ENCODE assay signal across 11 mouse cellular contexts in the genomic region with DNA sequence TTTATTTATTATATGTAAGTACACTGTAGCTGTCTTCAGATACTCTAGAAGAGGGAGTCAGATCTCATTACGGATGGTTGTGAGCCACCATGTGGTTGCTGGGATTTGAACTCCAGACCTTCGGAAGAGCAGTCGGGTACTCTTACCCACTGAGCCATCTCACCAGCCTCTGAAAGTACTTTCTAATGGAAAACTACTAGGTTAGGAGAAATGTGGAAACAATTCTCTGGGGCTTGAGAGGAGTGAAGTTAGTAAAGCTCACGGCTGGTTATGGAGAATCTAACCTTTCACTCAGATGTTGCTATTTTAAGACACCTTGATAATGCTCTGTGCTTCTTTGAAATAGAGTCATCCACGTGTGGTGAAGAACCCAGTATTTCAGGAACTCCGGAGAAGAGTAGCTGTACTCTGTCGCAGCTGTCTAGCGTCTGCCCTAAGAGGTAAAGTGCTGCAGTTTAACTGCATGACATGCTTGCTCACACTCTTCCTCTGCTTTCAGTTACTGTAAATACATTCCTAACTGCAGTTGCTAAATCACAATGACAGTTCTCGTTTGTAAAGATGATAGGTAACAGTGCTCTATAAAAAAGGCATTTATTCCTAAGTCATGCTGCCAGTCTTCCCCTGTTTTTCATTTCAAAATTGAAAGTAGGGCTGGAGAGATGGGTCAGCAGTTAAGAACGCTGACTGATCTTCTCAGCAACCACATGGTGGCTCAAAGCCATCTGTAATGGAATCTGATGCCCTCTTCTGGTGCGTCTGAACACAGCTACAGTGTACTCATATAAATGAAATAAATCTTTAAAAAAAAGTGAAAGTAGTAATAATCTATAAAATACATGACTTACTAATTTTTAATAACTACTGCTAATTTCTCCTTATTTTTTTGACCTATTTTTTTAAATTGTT. TPM values are rescaled to one million over a fixed set of nuclear protein-coding genes. Genes with fewer than 3 reads are reported as not detected.
DNase-seq lines count a peak whose midpoint lies in the region; ATAC-seq lines count a peak whose summit lies in the region.
"Had no signal": no experiment of that assay in that cellular context is flagged by ENCODE, and none has a peak within 500 bp of the region (broad histone marks: within the 10 kb centered on the region; RNA-seq: fewer than 3 reads in every experiment).

No protein-coding gene starts in this region.

- peaks cover 8% of the 10 kb centered on the region for H3K4me1 ChIP-seq in heart, embryonic 10.5 days
- no peaks in the 10 kb centered on the region for H3K4me1 ChIP-seq in midbrain, embryonic 14.5 days (ENCODE audit: control insufficient read depth, insufficient read depth, low read length)
- H3K4me1 ChIP-seq in midbrain, embryonic 11.5 days (ENCODE audit: control insufficient read depth, insufficient read depth, low read length) = no peaks in the 10 kb centered on the region
- no peaks in the 10 kb centered on the region for H3K4me1 ChIP-seq in hindbrain, embryonic 12.5 days
- H3K4me1 ChIP-seq: embryonic facial prominence, embryonic 13.5 days had no signal

- WGBS in heart, embryonic 10.5 days = 57% methylated on average over 11 of the region's 11 CpGs
- 88% methylated on average over 11 of the region's 11 CpGs for WGBS in midbrain, embryonic 14.5 days
- WGBS in midbrain, embryonic 11.5 days = 88% methylated on average over 11 of the region's 11 CpGs
- WGBS in hindbrain, embryonic 12.5 days = 84% methylated on average over 11 of the region's 11 CpGs

- H3K27ac ChIP-seq in heart, embryonic 10.5 days = peak overlapping the region; percentile 74; the same call in 1 of the 2 replicates
- H3K27ac ChIP-seq in midbrain, embryonic 14.5 days (replicated peaks; ENCODE audit: low read depth, low read length) = no peak overlapping the region
- no peak overlapping the region for H3K27ac ChIP-seq in midbrain, embryonic 11.5 days (ENCODE audit: low read depth, low read length)
- no peak overlapping the region for H3K27ac ChIP-seq in hindbrain, embryonic 12.5 days
- H3K27ac ChIP-seq: embryonic facial prominence, embryonic 13.5 days had no signal

- no peaks in the 10 kb centered on the region for H3K9me3 ChIP-seq in heart, embryonic 10.5 days
- H3K9me3 ChIP-seq in midbrain, embryonic 14.5 days (ENCODE audit: control insufficient read depth, low read length) = no peaks in the 10 kb centered on the region
- H3K9me3 ChIP-seq in midbrain, embryonic 11.5 days (ENCODE audit: control insufficient read depth, low read length) = no peaks in the 10 kb centered on the region
- no peaks in the 10 kb centered on the region for H3K9me3 ChIP-seq in hindbrain, embryonic 12.5 days (replicated peaks)
- H3K9me3 ChIP-seq: embryonic facial prominence, embryonic 13.5 days had no signal

- H3K27me3 ChIP-seq in heart, embryonic 10.5 days (ENCODE audit: insufficient read depth, poor library complexity, severe bottlenecking) = no peaks in the 10 kb centered on the region
- H3K27me3 ChIP-seq in midbrain, embryonic 14.5 days (ENCODE audit: control insufficient read depth, insufficient read depth, low read length) = no peaks in the 10 kb centered on the region
- no peaks in the 10 kb centered on the region for H3K27me3 ChIP-seq in midbrain, embryonic 11.5 days (ENCODE audit: control insufficient read depth, insufficient read depth, low read length)
- no peaks in the 10 kb centered on the region for H3K27me3 ChIP-seq in splenic B cell, adult 2 months (ENCODE audit: control insufficient read depth, insufficient read depth, low read length, poor library complexity, severe bottlenecking)
- H3K27me3 ChIP-seq in hindbrain, embryonic 12.5 days = no peaks in the 10 kb centered on the region
- H3K27me3 ChIP-seq: embryonic facial prominence, embryonic 13.5 days had no signal

- no peak overlapping the region for H3K9ac ChIP-seq in midbrain, embryonic 14.5 days (replicated peaks; ENCODE audit: low read length)
- no peak overlapping the region for H3K9ac ChIP-seq in midbrain, embryonic 11.5 days (ENCODE audit: low read length)
- no peak overlapping the region for H3K9ac ChIP-seq in hindbrain, embryonic 12.5 days
- H3K9ac ChIP-seq: embryonic facial prominence, embryonic 13.5 days had no signal

- H3K36me3 ChIP-seq in heart, embryonic 10.5 days = peaks cover 28% of the 10 kb centered on the region; the same call in 1 of the 2 replicates
- H3K36me3 ChIP-seq in midbrain, embryonic 14.5 days (ENCODE audit: control insufficient read depth, insufficient read depth, low read length) = peaks cover 33% of the 10 kb centered on the region
- H3K36me3 ChIP-seq in midbrain, embryonic 11.5 days (ENCODE audit: control insufficient read depth, insufficient read depth, low read length) = peaks cover 7% of the 10 kb centered on the region; the same call in 1 of the 2 replicates
- peaks cover 9% of the 10 kb centered on the region for H3K36me3 ChIP-seq in splenic B cell, adult 2 months (ENCODE audit: control insufficient read depth, insufficient read depth, low read length, poor library complexity, severe bottlenecking)
- H3K36me3 ChIP-seq in hindbrain, embryonic 12.5 days = peaks cover 39% of the 10 kb centered on the region

- no peak overlapping the region for H3K4me2 ChIP-seq in midbrain, embryonic 14.5 days (ENCODE audit: low read length)
- H3K4me2 ChIP-seq in midbrain, embryonic 11.5 days = no peak overlapping the region
- H3K4me2 ChIP-seq in hindbrain, embryonic 12.5 days (replicated peaks) = no peak overlapping the region
- H3K4me2 ChIP-seq: embryonic facial prominence, embryonic 13.5 days had no signal

- DNase-seq in heart, embryonic 10.5 days (ENCODE audit: low spot score) = no peak
- no peak for DNase-seq in heart, postnatal 4 days
- peak; percentile 2 for DNase-seq in midbrain, embryonic 14.5 days
- DNase-seq in midbrain, embryonic 11.5 days (ENCODE audit: low spot score, missing footprints) = no peak
- DNase-seq in splenic B cell, adult 2 months (ENCODE audit: low read depth, low spot score) = peak; percentile 21
- DNase-seq in frontal cortex, postnatal 10 days (ENCODE audit: low spot score in 2 of 2) = no peak
- DNase-seq: left cerebral cortex, postnatal 4 days had no signal

- peak overlapping the region; percentile 18; the same call in 1 of the 2 replicates for H3K4me3 ChIP-seq in heart, embryonic 10.5 days
- no peak overlapping the region for H3K4me3 ChIP-seq in midbrain, embryonic 14.5 days (replicated peaks; ENCODE audit: low read depth, low read length)
- H3K4me3 ChIP-seq in midbrain, embryonic 11.5 days (ENCODE audit: low read depth, low read length) = no peak overlapping the region
- H3K4me3 ChIP-seq in hindbrain, embryonic 12.5 days = no peak overlapping the region
- H3K4me3 ChIP-seq: embryonic facial prominence, embryonic 13.5 days had no signal

- ATAC-seq in midbrain, embryonic 14.5 days (ENCODE audit: low FRiP score, low TSS enrichment) = no peak
- ATAC-seq in midbrain, embryonic 11.5 days (ENCODE audit: low FRiP score) = no peak
- peak; percentile 74 for ATAC-seq in common myeloid progenitor, adult 5-6 weeks (replicated peaks; ENCODE audit: low read depth, poor library complexity, severe bottlenecking)
- ATAC-seq in hindbrain, embryonic 12.5 days (ENCODE audit: low FRiP score) = no peak
- ATAC-seq: activated CD4-positive, CD25-positive, alpha-beta regulatory T cell, adult 4 months had no signal

RNA-seq across cellular contexts. Expression of a gene that starts 18.8 kb away (rescaled TPM):
- 15.7 and 19.7 TPM in 2 replicates for polyA plus RNA-seq in heart, embryonic 10.5 days (2016; fragmentation: Nextera tagmentation; extraction: Ambion mirVana)
- 10 to 100 TPM; 13.4 to 15.1 TPM for total RNA-seq in heart, postnatal 4 days (2021)
- 22.7 and 29.1 TPM in 2 replicates for polyA plus RNA-seq in midbrain, embryonic 14.5 days (2014; fragmentation: Nextera tagmentation; extraction: Ambion mirVana)
- polyA plus RNA-seq in midbrain, embryonic 11.5 days (2014; fragmentation: Nextera tagmentation; extraction: Ambion mirVana) = 20.1 and 27.5 TPM in 2 replicates
- total RNA-seq in common myeloid progenitor, adult 5-6 weeks (2017) = 39.1 and 44.2 TPM in 2 replicates
- polyA plus RNA-seq in hindbrain, embryonic 12.5 days (2016; fragmentation: Nextera tagmentation; extraction: Ambion mirVana) = 22.4 and 24.4 TPM in 2 replicates

RNA-seq across cellular contexts. Expression of a gene that starts 41.3 kb away (rescaled TPM):
- 9.2 and 11.4 TPM in 2 replicates for polyA plus RNA-seq in heart, embryonic 10.5 days (2016; fragmentation: Nextera tagmentation; extraction: Ambion mirVana)
- 10 to 100 TPM; 11.1 to 12.5 TPM for total RNA-seq in heart, postnatal 4 days (2021)
- polyA plus RNA-seq in midbrain, embryonic 14.5 days (2014; fragmentation: Nextera tagmentation; extraction: Ambion mirVana) = 11.1 and 14.3 TPM in 2 replicates
- 12.1 TPM in 2 replicates for polyA plus RNA-seq in midbrain, embryonic 11.5 days (2014; fragmentation: Nextera tagmentation; extraction: Ambion mirVana)
- total RNA-seq in common myeloid progenitor, adult 5-6 weeks (2017) = 23.5 and 29.4 TPM in 2 replicates
- 13.6 and 14.0 TPM in 2 replicates for polyA plus RNA-seq in hindbrain, embryonic 12.5 days (2016; fragmentation: Nextera tagmentation; extraction: Ambion mirVana)

Comparison
In these comparisons a context has a peak if more than half of its experiments do, and no peak if none do; other contexts are left out.
1. DNase-seq: peak in midbrain, embryonic 14.5 days (single experiment) and splenic B cell, adult 2 months (single experiment); none in heart, embryonic 10.5 days (single experiment), heart, postnatal 4 days (single experiment), midbrain, embryonic 11.5 days (single experiment) and frontal cortex, postnatal 10 days (0 of 2).